Mouse (Mus musculus) G1E (cell line): ENCODE results near the gene Usp1.

ENCODE experiments used
- CTCF ChIP-seq: IDR thresholded peaks from 2 replicates; pipeline ENCODE4 v1.5.1; 2012; ENCODE audit warnings: low read depth, low read length, inconsistent platforms, mixed read lengths
- GATA1 ChIP-seq: IDR thresholded peaks from 2 replicates; pipeline ENCODE4 v1.6.1; 2012; ENCODE audit warnings: borderline replicate concordance, low read length, inconsistent platforms, mixed read lengths
- TAL1 ChIP-seq: conservative IDR thresholded peaks from 2 replicates; pipeline ENCODE4 v1.6.1; 2012; ENCODE audit warnings: low read depth, low read length, inconsistent platforms, mixed read lengths

DNA sequence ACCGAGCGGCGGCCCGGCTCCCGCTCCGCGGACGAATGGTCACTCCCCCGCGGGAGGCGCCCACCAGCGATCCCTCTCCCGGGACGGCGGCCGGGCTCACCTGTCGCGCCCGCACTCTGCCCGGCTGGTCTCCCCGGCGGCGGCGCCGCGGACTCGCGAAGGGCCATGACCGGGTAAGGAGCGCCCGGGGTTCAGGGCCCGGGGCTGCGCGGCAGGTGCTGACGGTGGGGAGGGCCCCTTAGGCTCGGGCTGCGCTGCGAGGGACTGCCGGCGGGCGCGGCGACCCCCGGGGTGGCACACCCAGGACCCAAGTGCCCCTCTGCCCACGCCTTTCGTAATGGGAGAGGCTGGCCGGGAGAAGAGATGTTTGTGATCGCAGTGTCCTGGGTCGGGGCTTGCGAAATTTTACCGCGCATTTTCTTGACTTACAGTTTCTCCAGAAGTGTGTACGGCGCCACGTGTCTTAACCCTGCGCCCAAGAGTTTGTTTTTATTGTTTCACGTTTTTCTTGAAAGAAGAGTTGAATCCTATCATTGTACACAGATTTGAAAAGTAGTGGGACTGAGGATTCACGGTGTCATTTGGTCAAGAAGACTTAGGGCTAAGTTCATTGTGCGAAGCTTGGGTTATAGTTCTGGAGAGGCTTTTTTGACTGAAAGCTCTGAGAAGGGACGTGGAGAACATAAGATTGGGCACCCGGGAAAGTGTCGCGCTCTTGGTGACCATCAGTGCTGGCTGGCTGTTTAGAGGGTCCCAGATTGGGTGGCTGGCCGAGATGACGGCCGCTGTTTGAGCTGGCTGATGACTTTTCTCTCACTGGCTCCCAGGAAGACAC, 678 bp downstream of the Usp1 start:
- TF ChIP-seq CTCF (no peak), GATA1 (no peak), TAL1 (no peak)
